8 mouse cellular contexts compared by ENCODE assay signal in genomic region chr1:156459690-156460089, GRCm38 (mm10). TPM values are rescaled to one million over a fixed set of nuclear protein-coding genes. Genes with fewer than 3 reads are reported as not detected.
DNase-seq lines count a peak whose midpoint lies in the region; ATAC-seq and TF ChIP-seq lines count a peak whose summit lies in the region.

No protein-coding gene starts in this region.

- 57% methylated on average over 3 of the region's 3 CpGs for WGBS in lung, postnatal 0 days

- H3K9ac ChIP-seq in lung, postnatal 0 days (replicated peaks; ENCODE audit: low read depth) = no peak overlapping the region

- H3K9me3 ChIP-seq in lung, postnatal 0 days (ENCODE audit: low read length) = no peaks in the 10 kb centered on the region

- no peak for TF ChIP-seq CTCF in lung, postnatal 0 days (IDR thresholded peaks at IDR 0.05)

- DNase-seq in lung, postnatal 0 days (ENCODE audit: low spot score) = peak; percentile 54
- no peak for DNase-seq in lung, postnatal 10 days
- peak; percentile 58 for DNase-seq in lung, postnatal 36 days
- DNase-seq in thymus, postnatal 25 days = peak; percentile 30
- DNase-seq in cerebellum, adult 9-10 months = no peak
- no peak for DNase-seq in cerebellum, adult 8-10 months
- no peak for DNase-seq in left cerebral cortex, postnatal 4 days

- intact Hi-C loops in left cerebral cortex, postnatal 4 days (cut with DNase I) = no loop called here

- no peak for TF ChIP-seq EP300 in lung, postnatal 0 days (IDR thresholded peaks at IDR 0.05)

- no peak overlapping the region for H3K4me3 ChIP-seq in lung, postnatal 0 days (ENCODE audit: low read depth, low read length)

- no peaks in the 10 kb centered on the region for H3K36me3 ChIP-seq in lung, postnatal 0 days (ENCODE audit: insufficient read depth, low read length)

- no peaks in the 10 kb centered on the region for H3K4me1 ChIP-seq in lung, postnatal 0 days (ENCODE audit: insufficient read depth, low read depth, low read length)

- H3K4me2 ChIP-seq in lung, postnatal 0 days (replicated peaks; ENCODE audit: low read depth, low read length) = no peak overlapping the region

- H3K27me3 ChIP-seq in lung, postnatal 0 days (replicated peaks; ENCODE audit: insufficient read depth, low read length) = no peaks in the 10 kb centered on the region

- H3K27ac ChIP-seq in lung, postnatal 0 days (ENCODE audit: low read length) = peak overlapping the region; percentile 22; the same call in 1 of the 2 replicates

- no peak for ATAC-seq in lung, postnatal 0 days
- ATAC-seq in common myeloid progenitor, adult 5-6 weeks (replicated peaks; ENCODE audit: low read depth, poor library complexity, severe bottlenecking) = peak; percentile 95

RNA-seq across cellular contexts. Expression of gene Soat1, which starts 14.4 kb away (rescaled TPM):
- 110 and 140 TPM in 2 replicates for polyA plus RNA-seq in lung, postnatal 0 days (2015; fragmentation: Nextera tagmentation; extraction: Ambion mirVana)
- 21.6 and 29.6 TPM in 2 replicates for total RNA-seq in common myeloid progenitor, adult 5-6 weeks (2017)
- 10 to 100 TPM; 27.5 to 30.2 TPM for total RNA-seq in left cerebral cortex, postnatal 4 days (2021)

RNA-seq across cellular contexts. Expression of gene Axdnd1, which starts 38.7 kb away (rescaled TPM):
- polyA plus RNA-seq in lung, postnatal 0 days (2015; fragmentation: Nextera tagmentation; extraction: Ambion mirVana) = 0.29 and 0.84 TPM in 2 replicates
- total RNA-seq in common myeloid progenitor, adult 5-6 weeks (2017) = 0.37 TPM in 1 of 2 replicates, not detected in the other
- total RNA-seq in left cerebral cortex, postnatal 4 days (2021) = 1 to 10 TPM in 1 of 2 experiments, under 1 TPM in 1; 0.85 to 1.8 TPM

Comparison
In these comparisons a context has a peak if more than half of its experiments do, and no peak if none do; other contexts are left out.
1. DNase-seq: peak in lung, postnatal 0 days (single experiment), lung, postnatal 36 days (single experiment) and thymus, postnatal 25 days (single experiment); none in lung, postnatal 10 days (single experiment), cerebellum, adult 9-10 months (single experiment), cerebellum, adult 8-10 months (single experiment) and left cerebral cortex, postnatal 4 days (single experiment).